Mouse (Mus musculus) large intestine, adult 2 months (tissue): Measurements from ENCODE around the gene Gramd1c. TPM values are rescaled to one million over a fixed set of nuclear protein-coding genes. Genes with fewer than 3 reads are reported as not detected.
A peak's percentile ranks its signal among the peaks of the same experiment; 100 is the strongest.

ENCODE experiments used
- DNase-seq: peaks from one replicate; pipeline ENCODE4 v3.0.0-alpha.2; 2012; ENCODE audit warnings: low read depth, low spot score
- WGBS: fragments of 180-500 bp; shearing (Covaris S2); methylation state at CpG from one replicate; pipeline ENCODE4 v1.1.7; 2018; 5-methylcytosine and 5-hydroxymethylcytosine counted together
- polyA plus RNA-seq: library from polyadenylated mRNA; depleted of rRNA; stranded (reverse); fragments of >200 nt; gene quantifications from 2 replicates; pipeline ENCODE4 v1.2.3, GENCODE M21; 2012; rRNA removed

Gene Gramd1c
- polyA plus RNA-seq = 1.7 and 4.0 TPM in 2 replicates

DNA sequence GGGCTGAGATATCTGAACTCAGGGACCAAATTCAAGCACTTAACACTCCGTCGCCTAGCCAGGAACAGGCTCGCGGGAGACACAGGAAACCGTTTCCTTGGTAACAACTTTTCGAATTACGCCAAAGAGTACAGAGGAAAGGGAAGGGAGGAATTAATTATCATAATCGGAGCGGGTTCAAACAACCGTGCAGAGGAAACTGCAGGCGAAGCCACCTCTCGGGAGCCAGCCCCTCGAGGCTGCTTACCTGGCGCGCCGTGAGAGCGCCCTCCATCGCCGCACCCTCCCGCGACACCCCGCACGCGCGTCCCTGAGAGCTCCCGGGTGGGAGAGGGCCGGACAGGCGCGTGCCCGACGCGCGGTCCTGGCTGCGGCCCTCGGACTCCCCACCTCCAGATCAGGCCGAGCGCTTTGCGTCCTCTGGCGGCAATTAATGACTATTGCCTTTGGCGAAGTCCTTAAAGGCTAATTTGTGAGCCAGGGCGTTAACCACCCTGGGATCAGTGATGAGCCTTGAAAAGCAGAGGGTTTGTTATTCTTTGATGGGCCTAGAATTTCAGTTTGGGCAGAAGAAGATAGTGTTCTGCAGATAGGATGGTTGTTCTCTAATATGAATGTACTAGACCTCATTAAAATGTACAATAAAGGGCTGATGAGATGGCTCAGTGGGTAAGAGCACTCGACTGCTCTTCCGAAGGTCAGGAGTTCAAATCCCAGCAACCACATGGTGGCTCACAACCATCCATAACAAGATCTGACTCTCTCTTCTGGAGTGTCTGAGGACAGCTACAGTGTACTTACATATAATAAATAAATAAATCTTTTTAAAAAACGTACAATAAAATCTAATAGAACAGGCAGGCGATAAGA is at the start of gene Gramd1c:
Gene Gramd1c, minus strand, starts transcription at position 321 of the 870 bp plus-strand sequence.
- 4% methylated on average over 45 of the region's 45 CpGs for WGBS

DNA sequence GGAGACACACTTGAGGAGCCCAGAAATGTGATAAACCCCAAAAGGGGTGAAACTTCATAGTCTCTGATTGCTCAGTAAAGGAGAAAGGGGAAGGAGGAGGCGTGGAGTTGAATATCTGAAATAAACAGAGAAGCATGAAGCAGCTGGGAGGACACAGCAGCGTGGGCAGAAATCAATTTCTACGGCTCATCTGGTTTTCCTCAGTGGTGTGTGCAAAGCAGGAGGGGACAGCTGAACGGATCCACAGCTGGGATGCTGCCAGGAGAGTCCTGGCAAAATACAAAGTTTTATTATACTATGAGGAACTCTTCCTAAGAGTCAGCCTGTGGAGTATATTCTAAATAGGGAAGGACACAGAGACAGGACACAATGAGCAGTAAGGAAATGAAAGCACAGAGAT is 45.9 kb upstream of the Gramd1c start:
- WGBS = 50% methylated on average over 4 of the region's 4 CpGs

More for the DNA sequence above, at the start of gene Gramd1c:
- DNase-seq = no peak

DNA sequence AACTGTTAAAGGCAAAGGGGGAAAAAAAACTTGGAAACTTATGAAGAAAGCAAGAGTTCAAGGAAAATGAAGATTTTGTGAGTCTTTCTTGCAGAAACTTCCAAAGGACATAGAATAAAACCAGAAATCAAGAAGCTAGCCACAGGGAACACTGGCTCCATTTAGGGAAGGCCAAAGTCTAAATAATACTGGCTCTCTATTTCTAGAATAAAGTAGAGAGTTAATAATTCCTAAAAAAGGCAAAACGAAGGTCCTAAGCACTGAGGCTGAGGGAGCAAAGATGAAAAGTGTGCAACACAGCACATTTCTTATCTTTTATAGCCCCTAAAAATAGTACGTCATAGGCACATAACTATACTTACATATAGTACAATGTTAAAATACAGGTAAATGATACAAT is 42.1 kb upstream of the Gramd1c start:
- DNase-seq = no peak

More for the DNA sequence above, 45.9 kb upstream of the Gramd1c start:
- DNase-seq = no peak

DNA sequence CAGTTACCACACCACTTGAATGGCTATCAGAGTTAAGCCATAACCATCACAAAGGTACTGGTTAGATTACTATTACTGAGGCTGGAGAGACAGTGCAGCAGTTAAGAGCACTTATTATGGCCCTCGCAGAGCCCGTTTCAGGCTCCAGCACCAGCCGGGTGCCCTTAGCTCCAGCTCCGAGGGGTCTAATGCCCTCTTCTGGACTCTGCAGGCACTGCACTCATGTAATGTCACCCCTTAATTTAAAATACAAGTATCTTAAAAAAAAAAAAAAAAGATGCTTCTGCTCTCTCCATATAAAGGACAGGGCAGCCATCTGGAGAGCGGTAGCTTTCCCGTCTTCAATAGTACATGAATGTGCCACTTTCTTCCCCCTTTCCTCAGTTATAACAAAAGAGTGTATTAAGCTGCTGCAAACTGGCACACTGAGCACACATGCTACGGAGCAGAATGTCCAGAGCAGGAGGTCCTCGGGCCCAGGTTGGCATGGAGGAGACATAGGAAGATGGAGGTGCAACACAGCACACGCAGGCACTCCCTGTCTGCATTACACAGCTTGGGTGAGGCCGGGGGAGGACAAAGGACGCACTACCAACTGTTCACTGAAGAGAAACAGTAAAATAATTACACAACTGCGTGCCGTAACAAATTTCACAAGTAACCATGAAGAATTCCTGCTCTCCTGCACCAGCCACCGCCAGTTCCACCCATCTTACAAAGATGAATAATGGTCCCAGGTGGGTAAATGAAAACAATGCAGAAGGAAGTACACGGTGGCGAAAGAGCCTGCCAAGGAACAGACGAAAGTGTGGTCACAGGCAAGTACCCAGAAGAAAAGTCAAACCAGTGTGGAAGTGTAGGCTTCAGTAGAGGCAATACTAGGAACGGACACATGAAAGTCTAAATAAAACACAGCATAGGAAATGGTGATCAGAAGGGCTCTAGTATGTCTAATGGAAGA is 40.9 kb upstream of the Gramd1c start:
- 84% methylated on average over 18 of the region's 18 CpGs for WGBS
- DNase-seq = no peak

More for the DNA sequence above, 42.1 kb upstream of the Gramd1c start:
- 80% methylated on average over 2 of the region's 2 CpGs for WGBS

DNA sequence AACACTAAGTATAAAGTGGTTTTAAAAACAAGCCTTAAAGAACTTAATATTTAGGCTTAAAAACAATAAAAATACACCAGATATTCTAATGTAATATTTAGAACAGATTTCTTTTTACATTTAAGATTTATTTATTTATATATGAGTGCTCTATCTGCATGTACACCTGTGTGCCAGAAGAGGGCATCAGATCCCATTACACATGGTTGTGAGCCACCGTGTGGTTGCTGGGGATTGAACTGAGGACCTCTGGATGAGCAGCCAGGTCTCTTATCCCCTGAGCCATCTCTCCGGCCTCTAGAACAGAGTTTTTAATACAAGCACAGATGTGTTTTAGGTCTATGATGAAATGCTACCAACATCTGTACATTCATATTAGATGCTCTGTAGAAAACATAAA is 39.8 kb upstream of the Gramd1c start:
- 97% methylated on average over 2 of the region's 2 CpGs for WGBS
- no peak for DNase-seq

DNA sequence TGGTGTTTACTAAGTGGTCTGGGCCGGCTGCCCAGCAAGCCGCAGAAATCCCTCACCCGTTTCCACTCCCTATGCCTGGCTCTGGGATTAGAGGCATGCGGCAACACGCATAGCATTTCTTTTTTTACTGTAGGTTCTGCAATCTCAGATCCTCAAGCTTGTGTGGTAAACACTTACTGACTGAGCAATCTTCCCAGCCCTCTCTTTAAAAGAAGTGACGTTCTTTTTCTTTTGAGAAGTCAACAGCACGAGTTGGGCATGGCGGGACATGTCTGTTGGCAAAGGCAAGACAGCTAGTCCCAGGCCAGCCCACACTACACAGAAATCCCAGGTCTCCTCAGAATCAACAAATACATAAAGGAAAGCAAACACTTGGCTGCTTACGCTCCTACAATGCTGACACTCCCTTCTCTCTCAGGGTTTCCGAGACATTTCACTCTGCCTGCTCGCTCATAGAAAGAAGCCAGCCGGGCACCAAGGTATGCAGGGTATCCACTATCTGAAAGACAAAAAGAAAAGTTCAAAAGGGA is 38.1 kb upstream of the Gramd1c start:
- DNase-seq = no peak
- 90% methylated on average over 12 of the region's 12 CpGs for WGBS

DNA sequence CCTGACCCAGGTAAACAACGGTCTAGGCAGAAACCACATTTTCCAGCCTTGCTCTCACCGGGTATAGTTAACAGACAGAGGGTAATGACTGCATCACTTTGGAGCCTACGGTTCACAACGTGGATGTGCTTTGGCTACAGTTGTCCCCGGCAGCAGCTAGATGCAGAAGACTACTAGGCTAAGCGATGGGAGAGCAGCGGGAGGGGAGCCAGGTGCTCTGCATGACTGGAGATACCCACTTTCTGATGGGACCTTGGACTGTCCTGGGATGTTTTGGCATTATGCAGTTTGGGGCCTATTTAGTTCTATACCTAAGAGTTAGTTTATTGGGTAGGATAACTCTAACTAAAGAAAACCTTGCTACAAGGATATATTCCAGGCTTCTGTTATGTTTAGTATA is 36.2 kb upstream of the Gramd1c start:
- no peak for DNase-seq
- 97% methylated on average over 7 of the region's 7 CpGs for WGBS

DNA sequence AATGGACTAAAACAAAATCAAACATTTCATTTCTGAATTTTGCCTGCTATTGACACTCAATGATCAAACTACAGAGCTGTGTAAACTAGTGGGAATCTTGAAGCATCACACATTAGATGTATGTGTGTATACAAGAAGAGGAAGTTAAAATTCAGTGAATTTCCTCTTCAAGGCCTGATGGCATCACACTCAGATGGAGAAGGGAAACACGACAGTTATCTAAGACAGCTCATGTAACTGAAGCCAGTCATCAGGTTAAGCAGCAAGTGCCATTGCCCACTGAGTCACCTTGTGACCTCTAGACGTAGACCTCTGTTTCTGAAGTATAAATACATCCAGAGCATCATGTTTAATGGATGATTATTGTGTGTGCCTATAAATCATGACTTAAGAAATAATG is 24.5 kb upstream of the Gramd1c start:
- WGBS = 77% methylated on average over 2 of the region's 2 CpGs
- DNase-seq = no peak

DNA sequence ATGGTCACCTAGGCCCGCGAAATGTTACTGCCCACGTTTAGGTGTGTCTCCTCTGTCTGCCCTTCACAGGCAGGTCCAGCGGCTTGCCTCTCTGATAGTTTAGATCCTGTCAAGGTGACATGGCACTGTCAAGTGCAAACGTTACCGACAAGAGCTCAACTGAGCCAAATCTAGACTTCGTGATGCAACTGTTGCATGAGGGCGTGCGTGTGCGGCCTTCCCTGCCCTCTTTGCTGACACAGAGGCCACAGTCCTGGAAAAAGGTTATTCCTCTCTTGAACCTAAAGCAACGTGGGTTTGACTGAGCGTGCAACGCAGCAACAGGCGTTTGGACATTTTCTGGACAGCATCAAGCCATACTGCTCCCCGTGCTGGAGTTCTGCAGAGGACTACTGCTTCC is 1.8 kb downstream of the Gramd1c start:
- DNase-seq = no peak
- 89% methylated on average over 15 of the region's 15 CpGs for WGBS

DNA sequence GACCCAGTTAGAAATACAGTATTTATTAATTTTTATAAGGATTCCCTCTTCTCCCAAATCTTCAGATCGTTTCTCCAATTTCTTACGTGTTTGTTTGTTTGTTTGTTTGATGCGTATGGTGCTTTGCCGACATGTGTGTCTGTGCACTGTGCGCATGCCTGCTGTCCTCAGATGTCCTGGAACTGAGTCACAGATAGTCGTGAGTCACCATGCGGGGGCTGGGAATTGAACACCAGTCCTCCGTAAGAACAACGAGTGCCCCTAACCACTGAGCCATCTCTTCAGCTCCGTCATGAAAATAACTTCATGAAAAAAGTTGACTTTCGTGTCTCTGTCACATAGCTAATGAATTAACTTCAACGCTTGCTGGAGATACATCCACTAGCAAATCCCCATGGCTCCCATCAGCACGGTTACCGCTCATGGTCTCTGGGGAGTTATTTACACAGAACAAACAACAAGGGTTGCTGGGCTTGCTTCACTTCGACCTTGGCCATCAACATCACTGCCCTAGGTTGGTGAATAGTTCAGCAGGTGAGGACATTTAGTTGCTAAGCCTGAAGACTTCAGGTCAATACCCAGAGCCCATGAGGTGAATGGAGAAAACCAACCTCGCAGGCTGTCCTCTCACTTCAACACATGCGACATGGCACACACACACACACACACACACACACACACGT is 2.4 kb downstream of the Gramd1c start:
- DNase-seq = no peak
- 88% methylated on average over 18 of the region's 18 CpGs for WGBS

DNA sequence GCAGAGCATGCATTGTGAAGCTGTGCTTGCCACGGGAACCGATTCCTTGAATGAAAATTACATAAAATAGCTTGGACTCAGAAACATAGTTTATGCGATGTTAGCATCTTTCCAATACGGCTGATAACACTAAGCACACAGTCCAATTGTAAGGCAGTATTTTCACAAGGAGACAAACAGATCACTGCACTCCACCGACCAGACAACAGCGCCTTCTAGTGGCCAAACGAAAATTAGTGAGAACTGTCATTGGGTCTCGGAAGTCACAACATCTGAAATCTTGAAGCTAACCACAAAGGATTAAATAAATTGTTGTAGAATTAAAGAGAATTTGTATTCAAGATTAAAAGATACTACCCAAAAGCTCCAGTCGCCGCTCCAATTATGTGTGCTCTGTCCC is 4.4 kb downstream of the Gramd1c start:
- peak; percentile 68 for DNase-seq
- 15% methylated on average over 10 of the region's 10 CpGs for WGBS

DNA sequence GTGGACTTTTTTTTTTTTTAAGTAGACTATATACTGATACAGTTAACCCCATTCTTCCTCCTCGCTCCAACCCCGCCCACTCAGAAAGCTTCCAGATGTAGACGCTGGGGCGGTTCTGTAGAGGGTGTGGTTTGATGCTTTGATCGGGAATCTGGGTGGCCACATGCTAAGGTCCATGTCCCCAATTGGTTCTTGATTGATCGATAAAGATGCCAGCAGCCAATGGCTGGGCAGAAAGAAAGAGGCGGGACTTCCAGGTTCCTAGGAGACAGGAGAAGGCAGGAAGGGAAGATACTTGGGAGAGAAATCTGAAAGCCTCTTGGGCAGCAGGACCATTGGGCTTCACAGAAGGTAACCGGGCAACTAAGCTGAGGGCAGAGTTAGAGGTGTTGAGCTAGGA is 7.4 kb downstream of the Gramd1c start:
- DNase-seq = no peak
- WGBS = 48% methylated on average over 8 of the region's 8 CpGs

DNA sequence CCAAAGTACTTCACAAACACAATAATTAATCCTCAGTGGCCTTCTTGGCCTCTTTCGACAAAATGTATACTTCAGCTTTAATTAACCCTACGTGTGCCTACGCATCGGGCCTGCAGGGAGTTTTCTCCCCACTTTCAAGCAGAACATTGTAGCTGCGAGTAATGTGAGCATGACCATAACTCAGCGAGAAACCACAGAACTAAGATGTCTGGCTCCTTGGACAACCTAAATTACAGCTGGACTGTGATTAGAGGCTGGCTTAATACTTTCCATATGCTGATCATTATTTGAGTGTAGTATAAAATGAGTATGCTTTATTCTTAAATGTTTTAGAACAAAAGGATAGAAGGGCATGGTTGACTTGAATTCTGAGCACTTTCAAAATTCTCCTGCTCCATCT is 9.9 kb downstream of the Gramd1c start:
- DNase-seq = no peak
- WGBS = 74% methylated on average over 6 of the region's 6 CpGs

DNA sequence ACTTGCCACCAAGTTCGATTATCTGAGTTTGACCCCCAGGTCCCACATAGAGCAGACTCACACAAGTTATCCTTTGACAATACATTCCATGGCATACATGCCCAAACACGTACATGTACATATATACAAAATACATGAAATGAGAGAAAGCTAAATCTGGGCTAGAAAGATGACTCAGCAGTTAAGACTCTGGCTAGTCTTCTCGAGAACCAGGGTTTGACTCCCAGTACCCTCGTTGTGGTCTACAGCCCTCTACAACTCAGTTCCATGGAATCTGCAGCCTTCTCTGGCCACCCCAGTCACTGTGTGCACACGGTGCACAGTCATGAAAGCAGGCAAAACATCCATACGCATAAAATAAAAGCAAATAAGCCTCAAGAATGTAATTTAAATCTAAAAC is 10.8 kb downstream of the Gramd1c start:
- WGBS = 81% methylated on average over 6 of the region's 6 CpGs
- no peak for DNase-seq

DNA sequence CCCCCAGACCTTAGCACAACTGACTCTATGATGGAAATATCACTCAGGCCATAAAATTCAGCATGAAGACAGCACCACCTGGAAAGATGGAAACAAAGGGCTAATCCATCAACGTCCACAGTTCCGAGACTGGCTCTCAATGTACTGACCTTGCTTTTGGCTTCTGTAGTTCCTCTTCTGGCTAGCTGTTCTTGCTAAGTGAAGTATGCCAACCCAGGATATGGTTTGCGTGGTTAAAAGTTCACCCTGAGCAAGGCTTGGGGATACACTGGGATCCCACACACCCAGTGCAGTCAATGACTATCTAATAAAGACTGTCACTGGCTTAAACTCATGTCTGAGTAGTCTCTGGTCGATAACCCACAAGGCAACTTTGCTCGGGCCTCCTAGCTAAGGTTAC is 13.0 kb downstream of the Gramd1c start:
- 78% methylated on average over 5 of the region's 5 CpGs for WGBS
- no peak for DNase-seq

DNA sequence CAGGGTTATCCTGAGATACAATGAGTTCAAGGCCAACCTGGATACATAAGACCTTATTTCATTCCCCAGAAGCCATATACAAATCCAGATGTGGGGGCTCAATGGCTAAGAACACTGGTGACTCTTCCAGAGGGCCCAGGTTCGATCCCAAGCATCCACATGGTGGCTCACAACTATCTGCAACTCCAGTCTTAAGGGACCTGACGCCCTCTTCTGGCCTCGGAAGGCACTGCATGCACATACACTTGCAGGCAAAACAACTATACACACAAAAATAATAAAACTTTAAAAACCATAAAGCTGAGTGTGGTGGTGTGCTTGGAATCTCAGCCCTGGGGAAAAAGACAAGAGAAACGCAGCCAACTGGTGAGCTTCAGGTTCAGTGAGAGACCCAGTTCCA is 24.0 kb downstream of the Gramd1c start:
- WGBS = 83% methylated on average over 4 of the region's 4 CpGs
- DNase-seq = no peak

DNA sequence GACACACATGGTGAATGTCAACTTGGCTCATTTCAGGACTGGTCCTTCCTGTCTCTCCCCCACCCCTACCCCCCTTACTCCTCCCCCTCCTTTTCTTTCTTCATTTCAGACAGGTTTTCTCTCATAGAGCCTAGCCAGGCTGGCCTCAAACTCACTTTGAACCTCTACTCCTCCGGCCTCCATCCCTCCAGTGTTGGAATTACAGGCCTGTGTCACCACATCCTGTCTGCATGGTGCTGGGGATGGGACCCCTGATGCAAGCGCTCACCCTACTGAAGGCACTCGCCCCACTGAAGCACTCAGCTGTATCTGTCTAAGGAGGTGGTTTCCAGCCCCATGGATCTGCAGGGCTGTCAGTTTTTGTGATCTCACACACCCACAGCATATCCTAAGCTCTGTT is 27.9 kb downstream of the Gramd1c start:
- no peak for DNase-seq
- WGBS = 88% methylated on average over 3 of the region's 3 CpGs

DNA sequence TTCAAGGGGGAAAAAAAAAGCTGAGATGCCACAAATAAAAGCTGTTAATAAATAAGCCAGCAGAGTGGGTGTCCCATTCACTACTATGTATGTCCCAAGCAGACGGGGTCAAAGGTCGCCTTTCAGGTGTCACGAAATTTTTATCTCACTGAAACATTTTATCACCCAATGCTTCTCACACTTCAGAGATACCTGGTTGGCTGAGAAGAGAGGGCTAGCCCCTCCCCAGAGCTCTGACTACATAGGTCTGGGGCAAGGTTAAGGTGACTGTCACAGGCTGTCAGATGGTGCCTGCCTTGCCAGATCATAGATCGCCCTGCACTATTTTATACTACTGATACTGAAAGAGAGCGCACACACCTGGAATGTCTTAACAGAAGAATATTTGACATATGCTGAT is 29.8 kb downstream of the Gramd1c start:
- DNase-seq = no peak
- WGBS = 53% methylated on average over 5 of the region's 5 CpGs

DNA sequence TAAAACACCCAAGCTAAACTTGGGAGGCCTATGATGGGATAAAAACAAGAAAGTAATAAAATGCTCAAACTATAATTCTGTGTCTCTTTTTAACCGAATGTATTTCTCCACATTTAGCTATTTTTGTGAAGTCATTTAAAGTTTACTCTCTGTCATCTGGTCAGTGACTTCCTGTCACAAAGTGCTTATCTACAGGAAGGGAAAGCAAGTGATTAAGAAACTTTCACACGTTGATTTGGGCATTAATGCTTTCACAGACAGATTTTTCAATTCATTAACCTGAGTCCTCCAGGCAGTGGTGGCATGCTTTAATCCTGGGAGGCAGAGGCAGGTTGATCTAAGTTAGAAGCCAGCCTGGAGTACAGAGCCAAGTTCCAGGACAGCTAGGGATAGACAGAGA is 33.9 kb downstream of the Gramd1c start:
- DNase-seq = no peak
- 28% methylated on average over 2 of the region's 2 CpGs for WGBS

DNA sequence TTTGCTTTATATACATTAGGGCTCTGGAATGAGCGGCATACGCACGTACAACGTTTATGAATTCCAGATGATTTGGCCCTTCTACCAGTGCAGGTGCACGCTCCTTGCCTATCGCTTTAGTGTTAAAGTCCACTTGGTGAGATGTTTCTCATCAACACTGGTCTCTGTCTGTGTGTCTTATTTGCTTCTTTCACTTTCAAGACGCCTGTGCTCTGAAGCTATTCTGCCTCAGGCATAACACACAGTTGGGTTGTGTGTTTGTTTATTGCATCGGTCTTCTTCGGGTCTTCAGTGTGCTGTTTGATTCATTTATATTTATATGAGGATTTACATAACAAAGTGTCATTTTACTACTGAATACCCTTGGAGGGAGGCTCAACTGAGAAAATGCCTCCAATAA is 36.3 kb downstream of the Gramd1c start:
- WGBS = 21% methylated on average over 9 of the region's 9 CpGs
- no peak for DNase-seq
